Mouse (Mus musculus): ENCODE results near the gene Ncapg2.

The Ncapg2 gene

DNA sequence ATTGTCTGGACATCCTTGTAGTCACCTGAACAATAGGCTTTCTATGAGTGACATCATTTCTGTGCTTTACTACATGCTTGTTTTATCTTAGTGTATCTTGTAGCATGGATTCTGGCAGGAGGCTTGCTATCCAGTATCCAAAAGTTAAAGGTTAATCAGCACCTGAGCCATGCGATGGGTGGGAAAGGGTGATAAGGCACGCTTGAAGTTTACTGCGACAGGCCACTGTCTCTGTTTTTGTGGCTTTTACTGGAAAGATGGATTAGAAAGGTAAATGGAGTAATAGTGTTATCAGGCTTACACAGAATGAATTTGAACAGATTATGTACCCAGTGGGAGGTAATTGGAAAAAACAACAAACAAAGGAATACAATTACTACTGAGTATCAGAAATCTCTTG lies 37.0 kb downstream of the Ncapg2 start:
- DNase-seq (ENCODE audit: low spot score in 2 of 2) = no peak

DNA sequence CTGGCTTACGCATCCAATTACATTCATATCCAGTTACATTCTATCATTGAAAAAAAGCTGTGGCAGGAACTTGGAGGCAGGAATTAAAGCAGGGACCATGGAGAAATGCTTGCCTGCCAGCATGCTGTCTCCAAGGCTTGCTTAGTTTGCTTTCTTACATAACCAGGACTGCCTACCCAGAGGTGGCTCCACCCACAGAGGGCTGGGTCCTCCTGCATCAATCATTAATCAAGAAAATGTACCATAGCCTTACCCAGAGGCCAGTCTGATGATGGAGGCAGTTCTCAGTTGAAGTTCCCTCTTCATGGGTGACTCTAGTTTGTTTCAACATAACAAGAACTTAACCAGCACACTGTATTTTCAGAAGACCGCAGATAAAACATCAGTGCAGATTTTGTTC lies 44.3 kb downstream of the Ncapg2 start:
- no peak for DNase-seq (ENCODE audit: low spot score in 2 of 2)

DNA sequence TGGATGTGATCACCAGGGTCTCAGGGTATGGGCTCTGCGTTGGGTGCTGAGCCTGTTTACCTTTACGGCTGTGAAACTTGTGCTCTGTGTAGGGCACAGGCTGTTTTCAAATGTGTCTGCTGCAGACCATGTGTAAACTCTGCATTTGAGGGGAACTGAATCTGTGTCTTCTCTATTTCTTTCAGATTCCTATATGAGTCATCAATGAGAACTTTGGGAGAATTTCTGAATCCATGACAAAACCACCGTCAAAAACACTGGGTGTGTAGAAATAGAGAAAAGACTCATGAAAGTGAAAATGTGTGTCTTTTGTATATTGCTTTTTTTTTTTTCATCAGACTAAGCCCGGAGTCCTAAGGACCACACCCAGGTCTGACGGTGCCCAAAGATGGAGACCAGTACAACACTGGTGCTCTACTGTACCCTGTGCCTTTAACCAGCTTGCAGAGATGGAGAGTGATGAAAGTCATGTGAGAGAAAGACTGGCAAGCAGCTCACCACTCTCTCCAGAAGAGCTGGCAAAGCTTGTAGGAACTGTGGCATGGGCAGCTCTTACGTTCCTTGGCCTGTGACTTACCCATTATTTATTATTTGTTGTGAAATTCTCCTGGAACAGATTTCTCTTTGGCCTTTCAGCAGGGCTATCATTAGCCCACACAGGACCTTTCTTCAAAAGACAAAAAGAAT lies 55.3 kb downstream of the Ncapg2 start:
- DNase-seq (ENCODE audit: low spot score in 2 of 2) = no peak

DNA sequence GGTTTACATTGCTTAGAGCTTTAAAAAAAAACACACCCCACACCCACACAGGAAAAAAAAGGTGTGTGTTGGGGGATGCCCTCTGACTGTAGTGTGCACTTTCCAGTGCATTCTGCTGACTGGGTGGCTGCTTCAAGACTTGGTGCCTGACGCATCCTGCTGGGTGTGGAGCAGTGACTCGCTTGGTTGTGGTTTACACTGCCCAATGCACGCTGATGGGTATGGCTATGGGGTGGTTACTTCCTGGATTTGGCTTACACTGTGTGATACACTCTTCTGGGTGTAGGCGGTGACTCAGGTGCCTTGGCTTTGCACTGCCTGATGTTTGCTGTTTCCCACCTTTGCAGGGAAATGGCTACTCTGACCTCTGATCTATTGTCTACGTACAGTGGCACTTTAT lies 61.8 kb downstream of the Ncapg2 start:
- DNase-seq (ENCODE audit: low spot score in 2 of 2) = no peak

DNA sequence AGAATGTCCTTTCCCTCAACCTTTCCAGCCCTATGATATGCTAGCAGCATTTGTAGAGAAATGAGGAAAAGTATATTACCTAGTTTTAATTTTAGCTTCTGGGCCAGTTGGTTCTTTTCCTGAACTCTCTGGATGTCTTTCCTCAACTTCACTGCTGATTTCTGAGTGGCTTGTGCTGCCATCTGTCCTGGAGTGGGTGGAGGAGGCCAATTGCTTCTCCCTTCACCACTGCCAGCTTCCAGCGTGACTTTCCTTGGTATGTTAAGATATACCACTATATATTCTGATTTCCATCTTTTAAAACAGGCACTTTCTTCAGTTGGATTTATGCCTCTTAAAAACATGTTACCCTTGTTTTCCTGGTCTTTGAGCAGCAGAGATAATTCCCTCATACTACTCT lies 63.1 kb downstream of the Ncapg2 start:
- DNase-seq (ENCODE audit: low spot score in 2 of 2) = no peak

DNA sequence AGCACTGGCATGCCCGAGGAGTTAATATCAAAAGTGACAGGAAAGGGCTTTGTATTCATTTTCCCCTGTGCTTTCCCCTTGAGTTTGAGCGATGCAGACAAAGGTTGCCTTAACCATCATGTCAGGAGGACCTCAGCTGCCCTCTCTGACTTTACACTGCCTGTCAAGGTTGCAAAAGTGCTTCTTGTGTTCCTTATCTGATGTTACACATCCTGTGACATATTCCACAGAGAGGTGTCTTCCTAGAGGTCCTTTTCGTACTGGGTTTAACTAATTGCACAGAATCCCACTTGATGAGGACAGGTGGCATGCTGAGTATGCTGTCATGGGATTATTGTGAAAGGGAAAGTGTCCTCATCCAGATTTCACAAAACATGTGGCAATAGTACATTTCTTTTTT lies 63.9 kb downstream of the Ncapg2 start:
- no peak for DNase-seq (ENCODE audit: low spot score in 2 of 2)

DNA sequence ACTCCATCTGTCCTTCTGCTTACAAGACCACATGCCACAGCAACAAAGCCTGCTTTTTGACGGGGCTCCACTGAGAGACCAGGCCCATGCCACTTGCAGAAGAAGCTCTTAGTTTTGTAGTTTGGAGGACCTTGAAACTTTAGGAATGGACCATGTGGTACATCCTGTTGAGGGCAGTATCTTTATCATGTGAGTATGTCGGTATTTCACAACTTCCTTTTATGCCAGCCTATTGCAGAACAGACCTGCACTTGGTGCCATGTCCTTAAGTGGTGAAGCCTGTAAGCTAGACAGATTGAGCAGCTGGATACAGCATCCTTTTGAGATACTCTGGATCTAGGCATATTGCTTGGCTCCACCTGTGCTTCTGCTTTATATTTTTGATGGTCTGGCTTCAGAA lies 68.1 kb downstream of the Ncapg2 start:
- DNase-seq (ENCODE audit: low spot score in 2 of 2) = no peak

DNA sequence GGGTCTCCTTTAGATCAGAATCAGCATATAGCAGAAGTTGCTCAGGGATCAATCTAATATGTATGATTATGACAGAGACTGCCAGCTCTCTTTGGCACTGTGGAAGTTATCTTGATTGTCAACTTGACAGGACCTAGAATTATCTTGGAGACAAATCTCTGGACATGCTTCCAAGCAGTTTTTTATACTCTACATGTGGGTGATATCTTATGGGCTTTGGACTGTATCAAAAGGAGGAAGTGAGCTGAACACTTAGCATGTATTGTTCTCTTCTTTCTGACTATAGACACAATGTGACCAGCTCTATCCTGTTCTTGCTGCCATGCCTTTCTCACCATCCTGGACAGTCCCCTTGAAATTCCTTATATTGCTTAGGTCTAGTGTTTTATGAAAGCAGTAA lies 68.6 kb downstream of the Ncapg2 start:
- DNase-seq (ENCODE audit: low spot score in 2 of 2) = no peak

DNA sequence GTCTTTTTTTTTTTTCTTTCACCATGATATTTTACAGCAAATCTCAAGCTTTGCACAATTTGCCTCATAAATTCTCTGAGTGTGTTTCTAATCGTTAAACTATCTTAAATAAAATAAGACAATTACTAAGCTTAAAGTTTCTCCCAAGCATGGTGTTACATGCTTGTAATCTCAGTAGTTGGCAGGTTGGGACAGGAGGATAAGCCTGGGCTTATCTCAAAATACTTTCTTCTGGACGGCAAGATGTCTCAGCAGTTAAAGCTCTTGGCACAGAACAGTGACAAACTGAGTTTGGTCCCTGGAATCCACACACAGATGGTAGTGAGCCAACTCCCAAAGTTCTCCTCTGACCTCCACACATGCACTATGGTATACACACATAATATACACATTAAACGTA lies 69.5 kb downstream of the Ncapg2 start:
- no peak for DNase-seq (ENCODE audit: low spot score in 2 of 2)

DNA sequence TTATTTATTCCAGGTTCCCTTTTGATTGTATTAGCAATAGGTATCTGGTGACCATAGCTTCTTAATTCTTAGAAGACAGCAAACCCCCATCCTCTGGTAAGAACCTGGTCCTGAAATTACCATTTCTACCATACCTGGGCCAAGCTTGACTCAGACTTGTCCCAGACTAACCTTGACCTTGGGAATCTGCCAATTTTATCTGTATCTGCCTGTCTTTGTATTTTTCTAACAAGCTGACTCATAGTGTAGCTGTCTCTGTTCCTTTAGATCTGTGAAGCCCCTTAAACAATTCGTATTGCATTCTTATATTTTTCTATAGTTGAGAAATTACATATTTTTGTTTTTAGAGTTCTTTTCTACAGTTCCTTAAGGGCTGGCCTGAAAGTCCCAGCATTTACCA lies 73.6 kb downstream of the Ncapg2 start:
- DNase-seq (ENCODE audit: low spot score in 2 of 2) = no peak

DNA sequence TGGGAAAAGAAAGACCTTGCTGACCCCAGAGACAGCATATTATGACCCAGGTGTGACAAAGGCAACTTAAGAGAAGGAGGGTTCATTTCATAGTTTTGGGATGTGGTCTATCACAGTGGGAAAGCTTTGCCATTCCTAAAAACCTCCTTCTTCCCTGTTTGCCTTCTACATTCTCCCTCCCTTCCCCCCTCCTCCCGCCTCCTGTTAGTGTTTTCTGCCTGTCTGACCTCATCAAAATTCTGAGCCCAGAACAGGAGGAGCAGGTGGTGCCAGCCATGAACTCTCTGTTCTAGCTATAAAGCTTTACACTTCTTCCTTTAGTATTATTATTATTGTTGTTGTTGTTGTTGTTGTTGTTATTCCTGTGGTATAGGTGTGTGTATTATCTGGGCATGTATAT lies 76.7 kb downstream of the Ncapg2 start:
- no peak for DNase-seq (ENCODE audit: low spot score in 2 of 2)

DNA sequence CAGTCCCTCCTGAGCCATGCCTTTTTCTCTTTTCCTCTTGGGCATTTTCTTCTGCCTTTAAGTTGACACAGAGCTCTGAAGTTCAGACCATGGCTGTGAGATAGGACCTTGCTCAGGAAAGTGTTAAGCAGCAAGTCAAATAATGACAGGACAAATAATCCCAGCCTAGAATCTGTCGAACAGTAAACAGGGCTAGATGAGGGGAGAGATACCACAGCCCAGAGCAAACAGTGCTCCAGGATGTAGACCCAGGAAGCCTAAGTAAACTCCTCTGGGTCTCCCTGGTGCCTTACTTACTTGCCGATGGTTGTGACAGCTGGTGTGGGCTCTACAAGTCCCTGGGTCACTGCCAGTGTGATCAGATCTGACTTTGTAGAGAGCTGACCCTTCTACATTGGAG lies 78.4 kb downstream of the Ncapg2 start:
- DNase-seq (ENCODE audit: low spot score in 2 of 2) = no peak

DNA sequence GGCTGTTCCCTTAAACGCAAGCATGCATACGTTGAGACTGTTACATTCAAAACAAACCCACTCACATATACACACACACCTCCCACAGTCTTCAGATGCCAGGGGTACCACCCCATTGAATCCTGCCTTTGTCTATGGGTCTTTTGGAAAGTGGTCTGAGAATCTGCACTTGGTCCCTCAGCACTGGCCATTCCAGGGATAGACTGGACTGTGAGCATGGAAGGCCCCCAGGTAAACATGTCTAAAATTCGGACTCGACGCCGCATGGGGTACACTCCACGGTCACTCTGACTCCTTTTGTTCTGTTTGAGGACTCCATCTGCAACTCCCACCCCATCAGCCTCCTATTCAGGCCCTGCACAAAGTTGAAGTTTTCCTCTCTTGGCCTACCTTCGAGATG lies 79.8 kb downstream of the Ncapg2 start:
- DNase-seq (ENCODE audit: low spot score in 2 of 2) = no peak

DNA sequence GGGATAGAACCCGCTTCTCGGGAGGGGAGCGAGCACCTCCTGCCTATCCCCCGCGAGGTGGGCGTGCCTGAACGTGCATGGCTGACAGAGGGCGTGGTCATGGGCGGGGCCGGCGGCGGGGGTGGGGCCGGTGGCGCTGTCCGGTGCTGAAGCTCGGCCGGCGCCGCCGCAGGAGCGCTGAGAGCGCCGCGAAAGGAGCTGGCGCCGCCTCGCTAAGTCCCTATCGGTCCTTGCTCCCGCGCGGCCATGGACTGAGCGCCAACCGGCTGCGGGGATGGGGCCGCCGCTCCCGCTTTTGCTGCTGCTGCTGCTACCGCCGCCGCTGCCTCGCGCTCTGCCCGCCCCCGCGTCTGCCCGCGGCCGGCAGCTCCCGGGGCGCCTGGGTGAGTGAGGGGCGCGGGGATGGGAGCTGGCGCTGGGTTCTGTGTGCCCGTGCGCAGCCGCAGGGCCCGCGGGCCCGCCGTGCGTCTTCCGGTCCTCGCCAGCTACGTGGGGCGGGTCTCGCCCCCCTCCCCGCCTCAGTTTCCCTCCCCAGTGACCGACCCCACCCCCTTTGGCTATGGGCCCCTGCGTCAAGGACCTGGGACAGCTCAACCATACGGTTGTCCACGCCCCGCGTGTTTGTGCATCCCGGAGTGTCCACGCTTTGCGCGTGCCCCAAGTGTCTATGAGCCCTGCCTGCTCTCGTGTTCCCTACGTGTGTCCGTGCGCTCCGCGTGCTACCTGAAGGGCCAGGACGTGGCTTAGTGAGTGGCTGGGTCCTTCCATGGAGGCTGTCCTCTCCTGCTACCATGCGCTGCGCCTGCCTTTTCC lies 80.6 kb downstream of the Ncapg2 start, which contains the start of gene Ptprn2:
Gene Ptprn2, plus strand, starts transcription at position 130 of the 813 bp plus-strand sequence.
- DNase-seq (ENCODE audit: low spot score in 2 of 2) = peak; percentile 36 to 63

DNA sequence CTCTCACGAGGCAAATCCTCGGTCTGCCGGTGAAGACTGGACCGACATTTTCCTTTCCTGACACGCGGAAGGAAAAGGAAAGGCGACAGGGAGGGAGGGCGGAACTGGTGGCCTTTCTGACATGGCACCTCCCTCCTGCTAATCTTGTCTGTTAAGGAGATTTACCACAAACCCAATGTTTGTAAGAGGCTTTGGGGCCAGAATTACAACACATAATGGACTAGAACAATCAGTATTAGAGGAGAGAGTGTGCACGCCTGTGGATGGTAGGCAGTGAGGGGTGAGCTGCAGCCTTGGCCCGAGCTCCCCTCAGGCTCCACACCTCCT lies 81.2 kb downstream of the Ncapg2 start:
- DNase-seq (ENCODE audit: low spot score in 2 of 2) = no peak

DNA sequence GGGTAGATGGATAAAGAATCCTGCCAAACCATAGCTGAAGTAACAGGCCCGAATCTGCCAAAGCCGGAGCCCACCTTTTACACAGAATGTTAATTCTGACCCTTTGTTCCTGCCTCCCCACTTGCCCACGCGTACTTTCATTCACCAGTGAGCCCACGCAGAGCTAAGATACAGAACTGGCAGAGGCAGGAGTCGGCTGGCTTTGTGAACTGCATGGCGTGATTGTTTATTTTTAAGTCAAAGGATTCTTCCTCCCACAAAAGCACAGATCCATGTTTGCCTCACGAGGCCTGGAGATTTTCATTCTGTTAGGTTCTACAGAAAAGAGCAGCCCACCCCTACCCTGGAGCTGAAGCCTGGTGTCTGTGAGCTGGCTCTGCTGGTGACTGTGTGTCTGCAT lies 83.6 kb downstream of the Ncapg2 start:
- peak; percentile 62 to 65 for DNase-seq (ENCODE audit: low spot score in 2 of 2)

DNA sequence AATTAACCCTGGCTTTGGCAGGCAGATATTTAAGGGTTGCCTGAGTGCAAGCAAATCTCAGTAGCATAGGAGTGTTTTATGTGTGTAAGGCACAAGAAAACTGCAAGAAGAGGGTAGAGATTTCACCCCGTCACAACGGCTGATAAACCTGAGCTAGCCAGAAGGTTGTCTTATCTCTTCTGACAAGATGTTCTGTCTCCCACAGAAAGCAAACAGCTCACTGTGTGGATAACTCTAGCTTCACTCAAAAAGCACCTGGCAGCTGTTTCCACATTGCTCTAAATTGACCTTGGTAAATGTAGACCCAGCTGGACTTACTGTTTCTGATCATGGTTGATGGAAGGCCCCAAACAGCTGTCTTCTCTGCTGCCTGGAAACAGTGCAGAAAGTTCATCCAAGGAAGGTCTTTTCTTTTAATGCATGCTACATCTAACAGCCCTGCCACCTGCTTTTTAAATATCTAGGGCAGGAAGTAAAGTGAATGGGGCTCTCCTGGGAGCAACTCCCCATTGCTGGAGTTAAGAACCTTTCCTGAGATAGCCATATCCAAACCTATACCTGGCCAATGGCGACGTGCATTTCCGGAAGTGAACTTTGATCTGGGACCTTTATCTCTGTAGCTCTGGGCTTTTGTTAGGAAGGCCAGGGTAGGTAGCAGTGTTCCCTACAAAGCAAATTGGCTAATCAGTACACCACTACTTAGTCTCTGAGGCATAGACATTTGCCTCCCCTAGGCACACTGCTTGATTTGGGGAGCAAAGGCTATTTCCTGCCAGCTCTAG lies 85.6 kb downstream of the Ncapg2 start:
- no peak for DNase-seq (ENCODE audit: low spot score in 2 of 2)

DNA sequence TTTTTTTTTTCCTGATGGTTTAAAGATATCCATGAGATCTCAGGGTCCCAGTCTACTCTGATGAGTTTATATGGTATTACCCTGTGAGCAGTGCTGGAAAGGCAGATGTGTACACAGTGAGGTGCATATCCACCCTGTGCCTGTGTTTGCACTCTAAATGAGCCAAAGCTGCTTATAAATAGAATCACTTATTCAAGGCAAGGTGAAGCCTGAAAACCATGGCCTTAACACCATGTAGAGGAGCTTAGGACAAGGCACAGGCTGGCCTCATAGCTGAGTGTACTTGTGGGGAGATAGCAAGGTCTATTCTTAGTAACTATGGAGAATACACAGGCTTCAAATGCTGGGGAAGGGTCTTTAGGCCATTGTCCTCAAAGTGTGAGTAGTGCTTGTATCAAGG lies 93.5 kb downstream of the Ncapg2 start:
- no peak for DNase-seq (ENCODE audit: low spot score in 2 of 2)

DNA sequence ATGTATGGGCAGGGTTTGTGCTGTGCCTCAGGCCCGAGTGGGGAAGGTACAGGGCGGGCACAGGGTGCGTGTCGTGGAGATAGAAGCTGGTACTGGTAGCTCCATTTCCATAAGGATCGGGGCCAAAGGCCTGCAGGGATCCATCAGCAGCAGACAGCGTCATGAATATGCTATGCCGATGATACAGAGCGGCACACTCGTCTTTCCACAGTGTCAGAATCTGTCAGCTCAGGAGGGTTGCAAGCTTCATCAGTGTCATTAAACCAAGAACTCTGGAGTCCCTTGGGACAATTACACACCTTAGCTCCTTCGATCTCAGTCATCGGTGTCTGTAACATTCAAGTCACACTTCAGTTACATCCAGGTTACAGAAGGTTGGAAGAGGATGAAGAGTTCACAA lies 95.5 kb downstream of the Ncapg2 start:
- no peak for DNase-seq (ENCODE audit: low spot score in 2 of 2)

DNA sequence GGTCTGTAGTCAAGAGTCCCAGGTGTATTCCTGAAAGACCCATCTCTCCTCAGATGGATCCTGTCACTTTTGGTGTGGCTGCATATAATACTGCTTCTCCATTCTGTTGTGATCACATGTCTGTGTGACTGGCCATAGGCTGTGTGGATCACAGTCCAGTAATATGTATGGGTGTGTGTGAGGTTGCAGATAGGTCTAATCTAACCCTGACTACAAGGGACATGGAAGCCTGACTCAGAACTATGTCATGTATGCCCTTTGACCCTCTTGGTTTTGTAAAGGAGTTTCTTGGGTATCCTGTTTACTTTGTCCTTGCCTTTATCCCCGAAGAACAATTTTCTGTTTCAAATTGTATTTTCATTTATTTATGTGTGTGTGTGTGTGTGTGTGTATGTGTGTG lies 107.3 kb downstream of the Ncapg2 start:
- no peak for DNase-seq (ENCODE audit: low spot score in 2 of 2)
